Mouse (Mus musculus): Measurements from ENCODE around the gene Rrp15.
"Not testable (repeated sequence)": the region's sequence is repeated elsewhere in the genome, so short reads cannot be mapped to it uniquely, and the experiment has no call there.

The Rrp15 gene

GRCm38 (mm10) chr1:186768392-186768791 is 19.2 kb upstream of the Rrp15 start:
- Histone ChIP-seq H3K36me3 (ENCODE audit: insufficient read depth, low read length) (no peaks in the 10 kb centered on the region), H3K9me3 (ENCODE audit: low read length) (no peaks in the 10 kb centered on the region), H3K4me3 (replicated peaks; ENCODE audit: low read length) (no peak overlapping the region), H3K27me3 (ENCODE audit: insufficient read depth, low read length) (no peaks in the 10 kb centered on the region), H3K4me1 (replicated peaks; ENCODE audit: low read depth, low read length) (peaks cover 9% of the 10 kb centered on the region)
- peak; percentile 63 for TF ChIP-seq CTCF (conservative IDR thresholded peaks at IDR 0.05; ENCODE audit: low read length)
- TF ChIP-seq POU5F1 (IDR thresholded peaks at IDR 0.05; ENCODE audit: borderline replicate concordance, low read length) = no peak
- no peak for TF ChIP-seq NANOG (IDR thresholded peaks at IDR 0.05; ENCODE audit: borderline replicate concordance, low read length)

DNA sequence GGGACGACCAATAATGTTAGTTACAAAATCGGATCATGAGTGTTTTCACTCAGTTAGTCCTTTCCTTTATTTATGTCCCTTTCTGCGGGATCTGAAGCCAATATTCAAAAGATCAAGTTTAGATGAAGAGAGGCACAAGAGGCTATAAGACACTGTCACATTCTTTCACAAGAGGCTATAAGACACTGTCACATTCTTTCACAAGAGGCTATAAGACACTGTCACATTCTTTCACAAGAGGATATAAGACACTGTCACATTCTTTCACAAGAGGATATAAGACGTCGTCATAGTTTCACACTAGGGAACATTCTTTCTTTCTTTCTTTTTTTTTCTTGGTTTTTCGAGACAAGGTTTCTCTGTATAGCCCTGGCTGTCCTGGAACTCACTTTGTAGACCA is 14.3 kb upstream of the Rrp15 start:
- H3K4me1 ChIP-seq (replicated peaks; ENCODE audit: low read depth, low read length) = peaks cover 37% of the 10 kb centered on the region
- H3K9me3 ChIP-seq (ENCODE audit: low read length); H3K4me3 ChIP-seq (replicated peaks; ENCODE audit: low read length); H3K27me3 ChIP-seq (ENCODE audit: insufficient read depth, low read length); H3K36me3 ChIP-seq (ENCODE audit: insufficient read depth, low read length): not testable (repeated sequence)

- Histone ChIP-seq H3K4me1 (replicated peaks; ENCODE audit: low read depth, low read length) (peaks cover 44% of the 10 kb centered on the region), H3K9me3 (ENCODE audit: low read length) (no peaks in the 10 kb centered on the region), H3K36me3 (ENCODE audit: insufficient read depth, low read length) (peaks cover 23% of the 10 kb centered on the region), H3K27me3 (ENCODE audit: insufficient read depth, low read length) (no peaks in the 10 kb centered on the region), H3K4me3 (replicated peaks; ENCODE audit: low read length) (peak overlapping the region; percentile 98)
- no peak for TF ChIP-seq NANOG (IDR thresholded peaks at IDR 0.05; ENCODE audit: borderline replicate concordance, low read length)
- no peak for TF ChIP-seq POU5F1 (IDR thresholded peaks at IDR 0.05; ENCODE audit: borderline replicate concordance, low read length)
- no peak for TF ChIP-seq CTCF (conservative IDR thresholded peaks at IDR 0.05; ENCODE audit: low read length)
Measured at GRCm38 (mm10) chr1:186749675-186750283, 621 bp upstream of the Rrp15 start.

DNA sequence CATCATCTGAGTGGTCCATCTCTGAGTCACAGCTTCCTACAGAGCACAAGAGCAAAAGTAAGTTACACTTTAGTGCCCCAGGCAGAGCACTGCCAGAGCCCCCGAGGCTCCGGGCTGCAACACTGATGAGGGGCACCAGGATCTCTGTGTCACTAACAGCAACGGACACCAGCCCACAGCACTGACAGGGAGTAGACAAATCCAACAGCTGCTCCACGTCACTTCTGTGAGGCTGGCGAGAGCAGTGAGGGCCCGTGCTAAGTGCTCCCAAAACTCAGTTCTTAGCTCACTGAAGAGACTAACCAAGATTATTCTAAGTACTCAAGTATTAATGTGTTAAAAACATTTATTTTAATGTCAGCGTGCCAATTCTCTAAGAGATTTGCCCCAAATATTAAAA is 9.3 kb downstream of the Rrp15 start:
- Histone ChIP-seq H3K4me3 (replicated peaks; ENCODE audit: low read length) (no peak overlapping the region), H3K9me3 (ENCODE audit: low read length) (no peaks in the 10 kb centered on the region), H3K4me1 (replicated peaks; ENCODE audit: low read depth, low read length) (peaks cover 84% of the 10 kb centered on the region), H3K36me3 (ENCODE audit: insufficient read depth, low read length) (peaks cover 63% of the 10 kb centered on the region), H3K27me3 (ENCODE audit: insufficient read depth, low read length) (no peaks in the 10 kb centered on the region)
- TF ChIP-seq POU5F1 (IDR thresholded peaks at IDR 0.05; ENCODE audit: borderline replicate concordance, low read length) = no peak
- no peak for TF ChIP-seq NANOG (IDR thresholded peaks at IDR 0.05; ENCODE audit: borderline replicate concordance, low read length)
- TF ChIP-seq CTCF (conservative IDR thresholded peaks at IDR 0.05; ENCODE audit: low read length) = no peak

GRCm38 (mm10) chr1:186735537-186735936 is 13.6 kb downstream of the Rrp15 start:
- Histone ChIP-seq H3K27me3 (ENCODE audit: insufficient read depth, low read length) (no peaks in the 10 kb centered on the region), H3K36me3 (ENCODE audit: insufficient read depth, low read length) (peaks cover 72% of the 10 kb centered on the region), H3K9me3 (ENCODE audit: low read length) (no peaks in the 10 kb centered on the region), H3K4me3 (replicated peaks; ENCODE audit: low read length) (no peak overlapping the region), H3K4me1 (replicated peaks; ENCODE audit: low read depth, low read length) (peaks cover 59% of the 10 kb centered on the region)
- TF ChIP-seq POU5F1 (IDR thresholded peaks at IDR 0.05; ENCODE audit: borderline replicate concordance, low read length) (no peak), CTCF (conservative IDR thresholded peaks at IDR 0.05; ENCODE audit: low read length) (no peak), NANOG (IDR thresholded peaks at IDR 0.05; ENCODE audit: borderline replicate concordance, low read length) (no peak)

- TF ChIP-seq NANOG (IDR thresholded peaks at IDR 0.05; ENCODE audit: borderline replicate concordance, low read length) = no peak
- no peak for TF ChIP-seq CTCF (conservative IDR thresholded peaks at IDR 0.05; ENCODE audit: low read length)
- no peak for TF ChIP-seq POU5F1 (IDR thresholded peaks at IDR 0.05; ENCODE audit: borderline replicate concordance, low read length)
- Histone ChIP-seq H3K4me1 (replicated peaks; ENCODE audit: low read depth, low read length) (peaks cover 55% of the 10 kb centered on the region), H3K36me3 (ENCODE audit: insufficient read depth, low read length) (peaks cover 67% of the 10 kb centered on the region), H3K9me3 (ENCODE audit: low read length) (no peaks in the 10 kb centered on the region), H3K4me3 (replicated peaks; ENCODE audit: low read length) (no peak overlapping the region), H3K27me3 (ENCODE audit: insufficient read depth, low read length) (no peaks in the 10 kb centered on the region)
Measured at GRCm38 (mm10) chr1:186733052-186733451, 16.1 kb downstream of the Rrp15 start.

- Histone ChIP-seq H3K27me3 (ENCODE audit: insufficient read depth, low read length) (no peaks in the 10 kb centered on the region), H3K4me1 (replicated peaks; ENCODE audit: low read depth, low read length) (peaks cover 41% of the 10 kb centered on the region), H3K4me3 (replicated peaks; ENCODE audit: low read length) (no peak overlapping the region), H3K9me3 (ENCODE audit: low read length) (no peaks in the 10 kb centered on the region), H3K36me3 (ENCODE audit: insufficient read depth, low read length) (peaks cover 57% of the 10 kb centered on the region)
- TF ChIP-seq CTCF (conservative IDR thresholded peaks at IDR 0.05; ENCODE audit: low read length) = no peak
- TF ChIP-seq NANOG (IDR thresholded peaks at IDR 0.05; ENCODE audit: borderline replicate concordance, low read length) = no peak
- no peak for TF ChIP-seq POU5F1 (IDR thresholded peaks at IDR 0.05; ENCODE audit: borderline replicate concordance, low read length)
Measured at GRCm38 (mm10) chr1:186728778-186729177, 20.4 kb downstream of the Rrp15 start.

DNA sequence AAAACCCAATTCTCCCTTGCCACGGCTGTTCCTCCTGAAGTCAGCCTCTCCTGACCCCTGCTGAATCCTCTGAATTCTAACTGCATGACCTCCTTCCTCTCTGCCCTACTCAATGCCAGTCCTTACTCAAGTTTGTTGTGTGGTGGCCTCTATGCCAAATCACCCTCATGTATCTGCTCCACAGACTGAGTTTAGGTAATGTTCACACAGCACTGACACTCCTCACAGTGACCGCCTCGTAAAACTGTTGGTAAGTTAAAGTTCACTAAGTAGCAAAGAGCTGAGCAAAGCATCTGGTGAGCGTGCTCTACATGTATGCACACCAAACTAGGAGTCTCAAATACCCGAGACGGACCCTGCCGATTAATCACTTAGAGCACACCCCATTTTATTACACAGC is 23.0 kb downstream of the Rrp15 start:
- TF ChIP-seq NANOG (IDR thresholded peaks at IDR 0.05; ENCODE audit: borderline replicate concordance, low read length) (no peak), CTCF (conservative IDR thresholded peaks at IDR 0.05; ENCODE audit: low read length) (no peak), POU5F1 (IDR thresholded peaks at IDR 0.05; ENCODE audit: borderline replicate concordance, low read length) (no peak)
- H3K4me3 ChIP-seq (replicated peaks; ENCODE audit: low read length) = no peak overlapping the region
- H3K9me3 ChIP-seq (ENCODE audit: low read length) = no peaks in the 10 kb centered on the region
- no peaks in the 10 kb centered on the region for H3K27me3 ChIP-seq (ENCODE audit: insufficient read depth, low read length)
- peaks cover 61% of the 10 kb centered on the region for H3K4me1 ChIP-seq (replicated peaks; ENCODE audit: low read depth, low read length)
- peaks cover 58% of the 10 kb centered on the region for H3K36me3 ChIP-seq (ENCODE audit: insufficient read depth, low read length)

DNA sequence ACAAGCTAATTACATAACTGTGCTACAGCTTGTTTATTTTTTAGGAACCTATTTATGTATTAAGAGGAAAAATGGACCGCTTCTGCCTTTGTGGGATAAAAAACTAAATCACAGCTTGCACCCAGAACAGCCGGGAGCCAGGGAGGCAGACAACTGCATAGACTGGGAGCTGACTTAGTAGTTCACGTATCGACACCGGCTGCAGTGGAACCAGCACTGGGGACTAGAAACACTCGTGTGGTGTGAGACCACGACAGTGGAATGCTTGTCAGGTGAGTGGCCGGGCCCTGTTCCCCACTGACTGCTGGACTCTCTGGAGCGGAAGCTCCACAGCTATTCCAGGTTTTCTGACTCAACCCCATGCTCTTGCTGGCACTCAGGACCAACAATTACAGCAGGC is 26.9 kb downstream of the Rrp15 start:
- H3K27me3 ChIP-seq (ENCODE audit: insufficient read depth, low read length) = no peaks in the 10 kb centered on the region
- no peak for TF ChIP-seq NANOG (IDR thresholded peaks at IDR 0.05; ENCODE audit: borderline replicate concordance, low read length)
- no peak for TF ChIP-seq POU5F1 (IDR thresholded peaks at IDR 0.05; ENCODE audit: borderline replicate concordance, low read length)
- no peak for TF ChIP-seq CTCF (conservative IDR thresholded peaks at IDR 0.05; ENCODE audit: low read length)

More for the DNA sequence above, 26.9 kb downstream of the Rrp15 start:
- H3K4me3 ChIP-seq (replicated peaks; ENCODE audit: low read length) = no peak overlapping the region
- H3K9me3 ChIP-seq (ENCODE audit: low read length) = no peaks in the 10 kb centered on the region
- H3K36me3 ChIP-seq (ENCODE audit: insufficient read depth, low read length) = peaks cover 76% of the 10 kb centered on the region
- peaks cover 41% of the 10 kb centered on the region for H3K4me1 ChIP-seq (replicated peaks; ENCODE audit: low read depth, low read length)
